Mouse (Mus musculus) CD4-positive, CD25-positive, alpha-beta regulatory T cell, adult 4 months (primary cell): Measurements from ENCODE around the gene Eif5a. TPM values are rescaled to one million over a fixed set of nuclear protein-coding genes. Genes with fewer than 3 reads are reported as not detected.
"Not testable (repeated sequence)": the region's sequence is repeated elsewhere in the genome, so short reads cannot be mapped to it uniquely, and the experiment has no call there.

Experiments used
- ATAC-seq: one replicate; pipeline ENCODE4 v1.8.0; 2017
- polyA plus RNA-seq, 2 experiments: library from polyadenylated mRNA; unstranded; fragments of 100-300 nt; shearing (Covaris generic); gene quantifications; one replicate each; pipeline ENCODE4 v1.2.1; 2017

Gene Eif5a
- 1,000 to 10,000 TPM; 1,067 to 1,377 TPM for polyA plus RNA-seq

- peak; percentile 79 for ATAC-seq
Measured at GRCm38 (mm10) chr11:69921114-69922011, at the start of gene Eif5a. Gene Eif5a (minus strand): TSS chr11:69921958.

- no peak for ATAC-seq
Measured at GRCm38 (mm10) chr11:69970775-69971174, 49.0 kb upstream of the Eif5a start.

GRCm38 (mm10) chr11:69970222-69970621, 48.5 kb upstream of the Eif5a start:
- no peak for ATAC-seq

GRCm38 (mm10) chr11:69968793-69969192, 47.0 kb upstream of the Eif5a start:
- ATAC-seq = no peak

- no peak for ATAC-seq
Measured at GRCm38 (mm10) chr11:69966860-69967517, 45.2 kb upstream of the Eif5a start.

GRCm38 (mm10) chr11:69966006-69966859, 44.5 kb upstream of the Eif5a start:
- ATAC-seq = no peak

- no peak for ATAC-seq
Measured at GRCm38 (mm10) chr11:69965271-69966005, 43.7 kb upstream of the Eif5a start.

- ATAC-seq = no peak
Measured at GRCm38 (mm10) chr11:69964650-69965270, 43.0 kb upstream of the Eif5a start, which contains the start of gene Cldn7. Gene Cldn7 (plus strand): TSS chr11:69964779.

- no peak for ATAC-seq
Measured at GRCm38 (mm10) chr11:69961841-69962240, 40.1 kb upstream of the Eif5a start.

GRCm38 (mm10) chr11:69960616-69961015, 38.9 kb upstream of the Eif5a start:
- no peak for ATAC-seq

GRCm38 (mm10) chr11:69956218-69956617, 34.5 kb upstream of the Eif5a start:
- no peak for ATAC-seq

- not testable (repeated sequence) for ATAC-seq
Measured at GRCm38 (mm10) chr11:69955618-69956017, 33.9 kb upstream of the Eif5a start.

GRCm38 (mm10) chr11:69953267-69953915, 31.6 kb upstream of the Eif5a start:
- no peak for ATAC-seq

- no peak for ATAC-seq
Measured at GRCm38 (mm10) chr11:69952274-69952673, 30.5 kb upstream of the Eif5a start.

- no peak for ATAC-seq
Measured at GRCm38 (mm10) chr11:69950807-69951459, 29.2 kb upstream of the Eif5a start.

GRCm38 (mm10) chr11:69948763-69949150, 27.0 kb upstream of the Eif5a start:
- peak; percentile 75 for ATAC-seq

GRCm38 (mm10) chr11:69948066-69948762, 26.5 kb upstream of the Eif5a start, which contains the start of gene Slc2a4:
Gene Slc2a4 (minus strand): TSS chr11:69948188.
- peak; percentile 87 for ATAC-seq

GRCm38 (mm10) chr11:69947337-69948065, 25.7 kb upstream of the Eif5a start:
- no peak for ATAC-seq
